Mouse (Mus musculus) heart, postnatal 10 days (tissue): ENCODE results near the gene Stim1. TPM values are rescaled to one million over a fixed set of nuclear protein-coding genes. Genes with fewer than 3 reads are reported as not detected.
A peak's percentile ranks its signal among the peaks of the same experiment; 100 is the strongest.
"Not testable (repeated sequence)": the region's sequence is repeated elsewhere in the genome, so short reads cannot be mapped to it uniquely, and the experiment has no call there.

Experiments used
- DNase-seq, 2 experiments: peaks; one replicate each; pipeline ENCODE4 v3.0.0; 2021
- intact Hi-C: fragments of 180-260 bp; cut with DNase I; formaldehyde crosslinking; loops from one replicate; pipeline ENCODE4 v1.15.1; 2025
- total RNA-seq, 2 experiments: library from RNA; stranded (reverse); gene quantifications; 2 replicates each; pipeline ENCODE4 v1.2.3; 2021

The Stim1 gene
- total RNA-seq, 2 experiments from 2014 or later, result 23.4 to 30.7 TPM

- peak; percentile 62 to 65 for DNase-seq
- intact Hi-C loops, result no loop called here
These were observed 78.3 kb downstream of the Stim1 start for GRCm38 (mm10) chr7:102345893-102346292.

DNA sequence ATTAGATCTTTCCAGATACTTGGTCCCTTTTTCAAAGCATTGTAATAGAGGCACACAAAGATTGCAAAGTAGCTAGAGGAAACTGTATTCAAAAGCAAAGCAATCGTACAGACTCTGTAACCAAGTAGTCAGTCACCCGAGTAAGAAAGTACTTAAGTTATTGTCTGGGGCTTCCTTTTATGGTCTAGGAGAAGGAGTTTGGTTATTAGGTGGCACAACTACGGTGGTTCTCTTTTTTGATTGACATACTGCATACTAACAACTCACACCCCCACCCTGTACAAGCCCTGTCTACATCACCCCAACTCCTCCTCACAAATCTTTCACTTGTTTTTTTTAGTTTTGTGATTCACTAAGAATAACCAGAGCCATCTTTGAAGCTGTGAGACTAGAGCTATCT is 79.7 kb downstream of the Stim1 start:
- no peak for DNase-seq
- intact Hi-C loops, result no loop called here

DNA sequence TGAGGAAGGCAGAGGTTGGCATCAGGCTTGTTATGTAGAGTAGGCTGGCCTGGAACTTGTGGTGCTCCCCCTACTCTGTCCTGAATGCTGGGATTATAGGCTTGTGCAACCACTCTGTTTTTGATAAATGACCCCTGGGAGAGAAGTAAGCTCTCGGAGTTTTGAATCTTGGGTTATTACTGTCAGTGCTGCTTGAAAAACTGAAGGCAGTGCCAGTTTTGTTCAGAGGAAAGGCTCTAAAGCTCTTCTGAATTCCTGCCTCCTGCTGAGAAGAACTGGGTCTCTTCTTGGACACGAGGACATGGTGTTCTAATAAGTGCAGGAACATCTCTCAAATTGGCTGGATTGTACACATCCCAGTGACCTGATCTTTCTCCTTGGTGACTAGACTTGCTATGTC is 81.1 kb downstream of the Stim1 start:
- intact Hi-C loops, result no loop called here
- DNase-seq, result no peak

- DNase-seq, result no peak
- intact Hi-C loops, result no loop called here
These were observed 81.6 kb downstream of the Stim1 start for GRCm38 (mm10) chr7:102349236-102349635.

- intact Hi-C loops, result no loop called here
- DNase-seq, result no peak
These were observed 85.8 kb downstream of the Stim1 start for GRCm38 (mm10) chr7:102353420-102353819.

DNA sequence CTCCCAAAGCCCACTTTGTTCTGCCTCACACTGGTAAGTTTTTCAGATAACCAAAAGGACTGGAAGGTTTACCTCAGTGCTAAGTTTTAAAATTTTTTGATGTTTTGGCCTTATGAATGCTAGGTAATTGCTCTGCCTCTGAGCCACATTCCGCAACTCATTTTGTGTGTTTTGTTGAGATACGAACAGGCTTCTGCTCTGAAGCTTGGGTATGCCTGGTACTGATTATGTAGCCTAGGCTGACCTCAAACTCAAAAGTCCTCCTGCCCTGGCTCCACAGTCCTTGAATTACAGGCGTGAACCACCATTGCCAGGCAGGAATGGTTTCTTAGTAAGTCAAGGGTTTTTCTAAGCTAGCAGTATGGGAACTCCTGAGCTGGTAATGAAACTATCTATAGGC is 90.5 kb downstream of the Stim1 start:
- intact Hi-C loops, result no loop called here
- DNase-seq, result no peak

DNA sequence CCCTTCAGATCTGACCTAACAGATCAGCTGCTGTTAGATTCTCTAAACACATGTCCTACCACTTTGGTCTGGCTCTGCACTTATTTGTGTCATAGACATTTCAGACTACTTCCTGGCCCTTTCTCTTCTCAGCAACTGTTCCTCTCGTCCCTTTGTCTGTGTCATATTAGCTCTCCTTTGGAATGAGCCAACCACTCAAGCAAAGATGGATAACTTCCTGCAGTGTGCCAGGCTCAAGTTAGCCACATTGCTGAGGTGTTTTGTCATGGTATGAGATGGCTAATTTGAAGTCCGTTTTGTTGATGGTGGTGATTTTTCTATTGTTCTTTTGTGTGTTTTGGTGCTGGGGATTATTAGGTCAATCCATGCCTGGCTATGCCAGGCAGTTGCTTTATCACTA is 93.7 kb downstream of the Stim1 start:
- no peak for DNase-seq
- intact Hi-C loops, result no loop called here

GRCm38 (mm10) chr7:102363853-102364252 is 96.2 kb downstream of the Stim1 start:
- no peak for DNase-seq
- intact Hi-C loops, result no loop called here

GRCm38 (mm10) chr7:102369661-102370060 is 102.1 kb downstream of the Stim1 start:
- intact Hi-C loops, result no loop called here
- DNase-seq, result peak; percentile 43 to 47

DNA sequence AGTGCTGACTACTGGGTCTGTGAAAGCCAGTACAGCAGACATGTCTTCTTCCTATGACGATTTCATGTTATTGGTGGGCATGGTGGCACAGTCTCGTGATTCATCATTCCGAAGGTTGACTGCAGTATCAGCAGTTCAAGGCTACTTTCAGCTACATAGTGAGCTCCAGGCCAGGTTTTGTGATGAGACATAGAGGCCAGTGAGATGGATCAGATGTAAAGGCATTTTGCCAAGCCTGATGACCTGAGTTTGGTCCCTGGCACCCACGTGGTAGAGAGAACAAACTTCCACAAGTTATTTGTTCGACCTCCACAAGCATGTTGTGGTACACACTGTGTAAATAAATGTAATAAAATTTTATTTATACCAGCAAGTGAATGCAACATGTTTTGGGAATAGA is 102.9 kb downstream of the Stim1 start:
- intact Hi-C loops, result no loop called here
- DNase-seq, result no peak

DNA sequence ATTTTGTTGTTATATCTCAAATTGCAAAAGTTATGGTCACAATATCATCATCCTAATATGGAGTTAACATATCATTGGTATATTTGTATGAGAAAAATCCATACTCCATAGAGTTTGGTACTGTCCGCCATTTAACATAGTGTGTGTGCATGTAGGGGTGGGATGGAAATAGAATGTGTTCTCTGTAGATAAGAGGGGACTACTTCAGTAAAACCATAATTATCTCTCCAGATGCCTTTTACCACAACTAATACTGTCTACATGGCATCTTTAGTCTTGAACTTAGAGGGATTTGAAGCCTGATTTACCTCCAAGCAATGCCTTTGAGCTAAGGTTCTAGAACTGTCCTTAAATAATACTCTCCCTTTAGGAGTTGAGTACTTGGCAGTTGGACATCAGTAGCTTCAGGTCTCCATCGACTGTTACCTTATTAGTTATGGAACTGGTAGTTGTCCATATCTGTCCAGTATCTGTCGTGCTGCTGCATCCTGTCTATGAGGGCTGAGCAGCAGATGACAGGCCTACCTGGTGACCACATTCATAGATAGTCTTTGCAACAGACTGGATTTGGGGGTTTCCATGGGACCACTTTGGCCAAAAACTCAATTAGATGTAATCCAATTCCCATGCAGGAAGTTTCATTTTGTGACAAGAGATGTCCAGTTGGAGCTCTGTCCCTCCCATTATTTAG is 105.9 kb downstream of the Stim1 start:
- DNase-seq, result no peak
- intact Hi-C loops, result no loop called here

GRCm38 (mm10) chr7:102383221-102383620 is 115.6 kb downstream of the Stim1 start:
- intact Hi-C loops, result no loop called here
- DNase-seq, result peak; percentile 45 to 52

DNA sequence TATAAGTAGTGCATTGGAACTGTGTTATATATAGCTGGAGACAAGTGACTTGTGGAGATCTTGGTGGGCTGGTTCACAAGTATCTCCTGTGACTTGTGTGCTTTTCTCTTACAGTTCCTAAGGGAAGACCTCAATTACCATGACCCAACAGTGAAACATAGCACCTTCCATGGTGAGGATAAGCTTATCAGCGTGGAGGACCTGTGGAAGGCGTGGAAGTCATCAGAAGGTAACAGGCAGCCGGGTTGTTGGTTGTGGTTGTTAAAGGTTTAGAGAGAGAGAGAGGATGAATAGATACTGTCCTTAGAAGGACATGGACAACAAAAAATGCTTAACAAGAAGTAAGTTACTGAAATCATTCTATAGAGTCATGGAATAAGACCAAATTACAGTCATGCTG is 118.4 kb downstream of the Stim1 start:
- DNase-seq, result no peak
- intact Hi-C loops, result no loop called here

DNA sequence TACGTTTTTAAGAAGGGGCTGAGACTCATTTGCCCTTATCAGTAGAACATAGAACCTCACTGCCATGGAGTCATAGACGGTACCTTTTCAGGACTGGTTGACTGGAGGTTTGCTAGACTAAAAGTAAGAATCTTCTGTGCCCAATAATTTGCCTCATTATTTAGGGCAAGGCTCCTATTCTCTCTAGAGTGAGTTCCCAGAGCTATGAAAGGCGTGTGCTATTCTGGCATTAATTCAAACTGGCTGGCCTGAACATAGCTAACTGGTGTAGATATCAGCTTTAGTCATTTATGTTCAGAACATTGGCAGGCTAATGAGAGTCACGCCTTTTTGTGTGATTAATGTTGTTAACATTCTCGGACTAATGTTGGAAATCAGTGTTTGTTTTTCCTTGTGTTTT is 121.5 kb downstream of the Stim1 start:
- intact Hi-C loops, result no loop called here
- peak; percentile 61 to 64 for DNase-seq

GRCm38 (mm10) chr7:102393898-102394297 is 126.3 kb downstream of the Stim1 start:
- DNase-seq, result no peak
- intact Hi-C loops, result no loop called here

DNA sequence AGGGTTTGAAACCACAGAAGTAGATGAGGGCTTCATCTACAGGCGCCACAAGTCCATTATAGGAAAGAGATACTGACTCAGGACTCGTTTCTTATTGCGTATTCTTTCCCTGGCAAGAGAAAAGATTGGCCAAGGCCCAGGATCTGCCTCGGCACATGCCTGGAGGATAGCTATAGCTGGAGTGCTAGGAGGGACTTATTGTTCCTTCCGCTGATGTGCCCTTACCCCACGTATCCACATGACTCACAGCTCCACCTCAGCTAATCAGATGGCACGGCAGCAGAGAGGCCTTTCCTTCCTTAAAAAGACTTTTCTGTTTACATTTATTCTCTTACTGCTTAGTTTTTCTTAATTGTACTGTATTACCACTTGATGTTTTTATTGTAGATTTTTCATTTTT is 128.3 kb downstream of the Stim1 start:
- intact Hi-C loops, result no loop called here
- peak in 1 of 2 experiments; percentile 16 for DNase-seq

GRCm38 (mm10) chr7:102396331-102396730 is 128.7 kb downstream of the Stim1 start:
- intact Hi-C loops, result no loop called here
- DNase-seq, result no peak

- DNase-seq, result no peak
- intact Hi-C loops, result no loop called here
These were observed 131.7 kb downstream of the Stim1 start for GRCm38 (mm10) chr7:102399180-102399731.

DNA sequence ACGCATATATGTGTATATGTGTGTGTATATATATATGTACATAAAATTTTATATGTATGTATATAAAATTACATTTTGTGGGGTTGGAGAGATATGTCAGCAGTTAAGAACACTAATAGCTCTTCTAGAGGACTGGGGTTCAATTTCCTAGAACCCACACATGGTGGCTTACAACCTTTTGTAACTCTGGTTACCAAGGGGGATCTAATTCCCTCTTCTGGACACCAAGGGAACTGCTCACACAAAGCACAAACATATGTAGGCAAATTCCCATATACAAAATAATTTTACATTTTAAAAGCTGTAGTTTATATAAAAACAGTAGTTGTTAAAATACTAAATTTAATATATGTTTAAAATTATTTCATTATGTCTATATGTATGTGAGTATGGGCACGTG is 136.5 kb downstream of the Stim1 start:
- intact Hi-C loops, result no loop called here
- no peak for DNase-seq

GRCm38 (mm10) chr7:102407440-102407839 is 139.8 kb downstream of the Stim1 start:
- intact Hi-C loops, result no loop called here
- no peak for DNase-seq

- intact Hi-C loops, DNase-seq: not testable (repeated sequence)
These were observed 147.7 kb downstream of the Stim1 start for GRCm38 (mm10) chr7:102415272-102415671.

DNA sequence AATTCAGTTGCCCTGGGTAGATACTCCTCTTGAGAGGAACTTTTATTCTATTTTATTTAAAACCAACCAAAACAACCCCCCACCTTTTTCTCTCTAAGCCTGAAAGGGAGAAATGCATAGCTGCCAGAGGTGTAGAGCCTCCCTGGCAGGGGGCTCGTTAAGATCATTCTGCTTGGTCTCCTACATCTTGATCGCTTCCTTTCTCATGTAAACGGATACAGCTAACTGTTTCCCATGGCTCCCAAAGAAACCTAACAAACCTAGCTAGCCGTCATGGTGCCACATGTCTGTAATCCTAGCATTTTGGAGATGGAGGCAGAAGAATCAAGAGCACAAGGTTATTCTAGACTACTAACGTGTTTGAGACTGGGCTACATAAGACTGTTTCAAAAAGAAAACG is 148.2 kb downstream of the Stim1 start:
- intact Hi-C loops, result no loop called here
- no peak for DNase-seq

DNA sequence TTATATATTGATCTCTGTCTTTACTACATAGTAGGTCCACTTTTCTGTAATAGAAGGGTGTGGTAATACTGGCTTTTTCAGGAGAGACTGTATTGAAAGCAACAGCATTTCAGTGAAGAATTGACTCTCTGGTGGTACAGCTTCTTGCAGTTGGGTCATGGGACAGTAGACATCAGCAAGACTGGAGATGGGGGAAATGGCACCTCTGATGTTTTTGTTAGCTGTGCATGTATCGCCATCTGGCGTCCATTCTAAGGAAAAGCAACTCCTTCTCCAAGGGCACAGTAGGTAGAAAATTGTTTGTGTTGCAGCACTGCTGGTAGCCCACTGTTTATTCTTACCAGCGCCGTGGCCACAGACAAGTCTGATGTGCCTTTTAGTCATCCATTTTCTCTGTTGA is 149.8 kb downstream of the Stim1 start:
- DNase-seq, result peak; percentile 63 to 71
- intact Hi-C loops, result loop anchor here (1.0 kb wide), 2 partner anchors 150 to 159 kb away; partner anchors contain the start of gene Stim1
